Mouse (Mus musculus) hindbrain, embryonic 14.5 days (tissue): ENCODE results near the gene Abcc1. TPM values are rescaled to one million over a fixed set of nuclear protein-coding genes. Genes with fewer than 3 reads are reported as not detected.

Source experiments
- ATAC-seq: fragments of 200-750 bp; cut with Nextera tagmentation; 2 replicates; pipeline ENCODE4 v1.8.0; 2017; ENCODE audit warnings: moderate number of reproducible peaks, mild to moderate bottlenecking, moderate TSS enrichment, moderate library complexity; ENCODE audit not compliant: low FRiP score
- DNase-seq: peaks from one replicate; pipeline ENCODE4 v3.0.0-alpha.2; 2015; ENCODE audit warnings: low spot score
- H3K27ac ChIP-seq: fragments of 300-500 bp; sonication (generic); 2 replicates; pipeline ENCODE4 v1.5.1; 2014; ENCODE audit warnings: mild to moderate bottlenecking, moderate library complexity
- H3K27me3 ChIP-seq: fragments of 300-500 bp; sonication (generic); 2 replicates; pipeline ENCODE4 v1.6.1; 2014; ENCODE audit warnings: mild to moderate bottlenecking, low read length, mixed read lengths; ENCODE audit not compliant: control insufficient read depth, insufficient read depth
- H3K36me3 ChIP-seq: fragments of 300-500 bp; sonication (generic); replicated peaks from 2 replicates; pipeline ENCODE4 v1.6.1; 2014; ENCODE audit not compliant: control insufficient read depth, insufficient read depth
- H3K4me1 ChIP-seq: fragments of 300-500 bp; sonication (generic); replicated peaks from 2 replicates; pipeline ENCODE4 v1.6.1; 2014; ENCODE audit warnings: antibody characterized with exemption, low read length, mixed read lengths; ENCODE audit not compliant: control insufficient read depth, insufficient read depth
- H3K4me2 ChIP-seq: fragments of 300-500 bp; sonication (generic); replicated peaks from 2 replicates; pipeline ENCODE4 v1.6.1; 2014; ENCODE audit warnings: mild to moderate bottlenecking, moderate library complexity
- H3K4me3 ChIP-seq: fragments of 300-500 bp; sonication (generic); replicated peaks from 2 replicates; pipeline ENCODE4 v1.5.1; 2014; ENCODE audit warnings: mild to moderate bottlenecking, low read length
- H3K9ac ChIP-seq: fragments of 300-500 bp; sonication (generic); 2 replicates; pipeline ENCODE4 v1.6.1; 2014
- H3K9me3 ChIP-seq: fragments of 300-500 bp; sonication (generic); 2 replicates; pipeline ENCODE4 v1.6.1; 2016; ENCODE audit warnings: low read length; ENCODE audit not compliant: control insufficient read depth
- WGBS: fragments of 180-500 bp; shearing (Covaris S2); extraction: QIAGEN DNeasy Blood & Tissue Kit; methylation state at CpG from one replicate; pipeline ENCODE4 v1.1.7; 2014; 5-methylcytosine and 5-hydroxymethylcytosine counted together
- polyA plus RNA-seq: library from polyadenylated mRNA; unstranded; fragments of >200 nt; fragmentation: Nextera tagmentation; extraction: Ambion mirVana; gene quantifications from 2 replicates; pipeline ENCODE4 v1.2.1, GENCODE M21; 2014

Gene Abcc1
- polyA plus RNA-seq, 1 experiment from 2014 or later = 9.0 TPM

- Histone ChIP-seq H3K36me3 (no peaks in the 10 kb centered on the region), H3K27me3 (no peaks in the 10 kb centered on the region), H3K4me2 (no peak overlapping the region), H3K4me1 (no peaks in the 10 kb centered on the region), H3K27ac (no peak overlapping the region), H3K4me3 (no peak overlapping the region), H3K9ac (no peak overlapping the region), H3K9me3 (no peaks in the 10 kb centered on the region)
- DNase-seq = no peak
- 34% methylated on average over 2 of the region's 2 CpGs for WGBS
- no peak for ATAC-seq
These were observed 145.1 kb downstream of the Abcc1 start for GRCm38 (mm10) chr16:14506461-14506860.

Other genes with a start within 250 kb of the Abcc1 start
- gene Nde1, start 198.3 kb upstream of the Abcc1 start, polyA plus RNA-seq = 22.7 and 28.4 TPM in 2 replicates
- 14.4 and 15.0 TPM in 2 replicates for gene Marf1, start 198.2 kb upstream of the Abcc1 start, polyA plus RNA-seq
- gene Myh11, start 70.2 kb upstream of the Abcc1 start, polyA plus RNA-seq = 1.2 TPM in 2 replicates
- gene Fopnl, start 44.2 kb upstream of the Abcc1 start, polyA plus RNA-seq = 186 and 209 TPM in 2 replicates
- not detected in 2 replicates for gene A630010A05Rik, start 200.8 kb downstream of the Abcc1 start, polyA plus RNA-seq